Mouse (Mus musculus) neutrophil, adult 5-6 weeks (primary cell): Measurements from ENCODE around the gene Zfp286. TPM values are rescaled to one million over a fixed set of nuclear protein-coding genes. Genes with fewer than 3 reads are reported as not detected.

Source experiments
- ATAC-seq: fragments of 151-379, 151-347 bp; 2 replicates; pipeline ENCODE4 v1.8.0; 2017; ENCODE audit warnings: mild to moderate bottlenecking, moderate TSS enrichment; ENCODE audit not compliant: insufficient number of reproducible peaks, poor library complexity, low FRiP score, severe bottlenecking; ENCODE audit errors: extremely low read depth
- total RNA-seq: library from RNA; stranded (forward); fragments of 200-1000 nt; gene quantifications from 2 replicates; pipeline ENCODE4 v1.2.3, GENCODE M21; 2017

Zfp286 gene
- 0.81 and 2.9 TPM in 2 replicates for total RNA-seq

DNA sequence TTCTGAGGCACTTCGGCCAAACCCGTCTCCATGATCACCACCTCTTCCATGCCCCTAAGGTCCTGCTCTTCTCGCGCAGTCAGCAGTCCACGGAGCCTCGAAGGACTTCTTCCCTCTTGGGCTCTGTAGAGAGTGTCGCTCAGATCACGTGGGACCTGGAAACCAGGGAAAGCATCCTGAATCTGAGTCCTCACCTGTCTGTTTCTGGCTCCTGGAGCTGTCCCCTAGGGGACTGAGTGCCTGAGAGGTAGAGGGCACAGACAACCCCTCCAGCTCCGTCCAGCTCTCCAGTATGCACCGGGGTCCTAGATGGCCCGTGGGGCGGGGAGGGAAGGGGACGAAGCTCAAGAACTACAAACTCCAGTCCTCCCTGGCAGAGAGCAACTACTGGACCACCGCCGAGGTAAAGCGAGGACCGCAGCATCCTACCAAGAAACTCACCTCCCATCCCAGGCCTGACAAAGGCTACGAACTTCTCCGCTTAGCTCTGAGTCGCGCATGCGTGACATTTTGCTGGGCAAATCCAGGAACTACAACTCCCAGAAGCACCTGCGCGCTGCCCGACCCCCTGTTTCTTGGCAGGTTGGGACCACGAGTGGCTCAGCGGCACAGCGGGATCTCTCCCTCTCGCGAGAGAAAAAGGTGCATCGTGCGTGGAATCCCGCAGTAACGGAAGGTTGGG, at the start of gene Zfp286:
Gene Zfp286 (minus strand): TSS at position 528 of the 682 bp plus-strand sequence.
- ATAC-seq, result peak; percentile 67; the same call in 1 of the 2 replicates

DNA sequence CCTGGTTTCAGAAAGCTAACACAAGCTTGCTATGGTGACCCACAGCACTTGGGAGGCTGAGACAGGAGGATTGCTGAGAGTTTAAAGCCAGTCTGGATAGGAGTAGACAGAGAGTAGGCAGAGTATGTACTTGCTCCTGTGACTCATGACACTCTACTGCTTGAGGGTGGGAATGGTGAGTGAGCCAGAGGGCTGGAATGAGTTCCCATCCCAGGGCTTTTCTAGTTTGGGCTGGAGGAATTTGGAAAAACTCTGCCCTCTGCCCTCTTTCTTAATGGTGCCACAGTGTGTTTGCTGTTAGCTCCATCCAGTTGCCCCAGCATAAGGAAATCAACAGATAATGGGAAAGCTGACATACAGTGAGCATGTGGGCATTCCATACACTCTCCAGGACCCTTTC, 42.6 kb upstream of the Zfp286 start:
- ATAC-seq, result no peak

DNA sequence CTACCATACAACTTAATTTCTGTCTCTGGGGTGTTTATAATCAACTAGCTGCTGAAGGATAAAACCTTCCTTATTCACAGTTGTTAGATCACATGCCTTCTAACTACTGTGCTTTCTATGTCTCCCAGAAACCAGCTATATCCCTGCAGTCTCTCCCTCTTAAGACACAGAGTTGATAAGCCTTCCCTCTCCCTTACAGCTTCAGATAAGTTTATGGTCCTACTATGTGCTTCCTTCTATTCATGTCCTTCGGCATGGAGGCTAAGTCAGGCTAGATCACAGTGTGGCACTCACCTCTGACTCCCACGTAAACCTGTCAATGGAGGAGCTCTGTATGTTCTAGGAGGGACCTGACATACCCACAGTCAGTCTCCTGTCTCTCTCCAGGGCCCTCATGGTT, 41.1 kb upstream of the Zfp286 start:
- ATAC-seq, result no peak

DNA sequence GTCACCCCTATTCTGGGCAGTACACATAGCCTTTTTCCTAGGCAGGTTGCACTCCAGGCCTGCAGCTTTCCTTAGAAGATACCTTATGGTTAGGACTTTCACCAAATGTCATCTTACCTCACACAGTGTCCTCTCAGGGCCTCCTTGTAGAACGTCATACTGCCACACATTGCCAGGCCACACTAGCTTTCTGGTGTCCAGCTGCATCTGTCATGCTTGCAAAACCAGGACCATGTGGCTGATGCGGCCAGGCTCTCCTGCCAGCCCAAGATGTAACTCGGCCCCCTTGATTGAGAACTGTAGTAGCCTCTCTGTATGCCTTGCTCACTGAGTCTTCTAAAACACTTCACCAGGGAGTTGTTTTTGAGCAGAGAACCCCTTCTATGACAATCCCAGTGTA, 38.6 kb upstream of the Zfp286 start:
- no peak for ATAC-seq

DNA sequence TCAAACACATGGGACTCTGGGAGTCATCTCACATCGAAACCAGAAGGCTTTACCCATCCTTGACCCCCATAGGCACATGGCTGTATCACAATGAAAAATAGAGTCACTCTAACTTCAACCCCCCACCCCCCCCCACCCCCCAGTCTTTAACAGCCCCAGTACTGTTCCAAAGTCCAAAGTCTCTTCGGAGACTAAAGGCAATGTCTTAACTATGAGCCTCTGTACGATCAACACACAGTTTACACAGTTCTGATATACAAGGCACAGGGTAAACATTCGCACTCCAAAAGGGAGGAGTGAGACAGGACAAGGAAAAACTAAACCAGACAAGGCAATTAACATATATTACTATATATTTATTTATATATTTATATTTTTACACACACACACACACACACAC, 37.9 kb upstream of the Zfp286 start:
- no peak for ATAC-seq

DNA sequence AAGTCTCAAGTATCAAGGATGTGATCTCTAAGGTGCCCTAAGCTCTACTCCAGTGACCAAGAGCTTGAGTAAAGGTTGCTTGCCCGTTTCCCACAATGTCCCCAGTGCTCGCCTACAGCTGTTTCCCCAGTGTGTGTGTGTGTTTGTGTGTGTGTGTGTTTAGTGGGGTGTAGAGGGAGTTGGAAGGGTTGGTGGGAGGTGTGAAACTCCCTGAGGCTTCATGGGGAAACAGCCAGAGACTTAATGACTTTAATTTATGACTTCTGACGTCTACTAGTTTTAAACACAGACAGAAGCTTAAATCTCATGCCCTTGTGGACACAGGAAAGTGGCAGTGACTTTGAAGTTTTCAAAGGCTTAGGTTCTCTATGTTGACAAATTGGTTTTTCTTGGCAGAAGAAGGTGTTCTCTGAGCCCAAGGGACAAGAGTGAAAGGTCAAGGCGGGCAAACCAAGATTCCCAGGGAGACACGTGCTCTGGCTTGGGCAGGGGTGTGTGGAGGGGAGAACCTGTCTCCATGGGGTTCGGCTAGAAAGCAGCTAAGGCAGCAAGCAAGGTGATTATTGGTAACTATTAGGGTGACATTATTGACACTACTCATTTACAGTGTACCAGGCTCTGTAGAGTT, 37.0 kb upstream of the Zfp286 start:
- no peak for ATAC-seq

DNA sequence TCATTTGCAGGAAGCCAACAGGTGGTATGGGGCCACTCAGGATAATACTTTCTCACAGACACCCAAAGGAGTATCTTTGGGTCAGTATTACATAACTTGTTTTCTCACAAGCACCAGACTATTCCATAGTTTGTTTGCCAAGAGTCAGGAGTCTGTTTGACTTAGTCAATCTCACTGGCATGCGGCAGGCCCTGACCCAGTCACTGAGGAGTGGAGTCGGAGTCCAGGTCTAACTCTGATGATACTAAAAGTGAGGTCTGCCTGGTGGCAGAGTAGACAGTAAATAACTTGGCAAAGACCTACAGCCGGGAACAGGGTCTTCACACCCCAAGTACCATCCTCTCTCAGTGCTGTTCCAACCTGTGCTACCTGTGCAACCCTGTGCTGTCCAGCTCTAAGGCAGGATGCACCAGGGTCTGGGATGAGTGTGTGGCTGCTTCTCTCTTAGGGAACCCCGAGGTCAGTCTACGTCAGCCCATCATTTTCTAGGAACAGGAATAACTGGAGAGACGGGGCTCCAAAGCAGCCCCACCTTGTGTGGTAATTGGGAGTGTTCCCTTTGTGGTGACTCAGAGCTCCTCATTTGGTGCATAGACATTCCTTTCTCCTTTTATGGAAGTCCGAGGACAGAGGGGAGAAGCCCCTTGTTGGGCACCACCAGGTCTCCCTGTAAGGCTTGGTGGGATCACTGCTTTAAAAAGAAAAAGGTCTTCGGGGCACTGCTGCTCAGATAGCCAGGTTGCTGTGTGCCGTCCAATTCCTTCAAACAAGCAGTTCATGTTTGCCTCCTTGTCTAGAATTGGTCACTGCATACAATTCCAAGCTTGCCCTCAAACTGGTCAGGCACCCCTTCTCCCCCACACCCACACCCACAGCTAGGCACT, 36.2 kb upstream of the Zfp286 start:
- no peak for ATAC-seq

DNA sequence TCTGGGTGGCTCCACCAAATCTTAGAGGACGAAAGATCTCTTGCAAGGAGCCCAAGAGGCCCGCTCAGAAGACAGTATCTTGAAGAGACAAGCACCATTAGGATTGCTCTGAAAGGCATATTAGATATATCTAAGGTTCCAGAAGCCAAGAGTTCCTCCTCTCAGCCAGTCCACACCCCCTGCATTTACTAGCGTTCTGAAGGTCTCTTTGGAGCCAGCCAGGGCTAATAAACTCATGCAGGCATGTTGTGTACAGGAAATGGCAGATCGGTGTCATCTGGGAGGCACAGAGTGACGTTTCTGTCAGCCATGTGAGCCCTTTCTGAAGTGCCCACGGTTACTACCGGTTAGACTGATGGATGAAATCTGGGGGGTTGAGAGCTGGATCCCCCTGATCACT, 34.9 kb upstream of the Zfp286 start:
- no peak for ATAC-seq

DNA sequence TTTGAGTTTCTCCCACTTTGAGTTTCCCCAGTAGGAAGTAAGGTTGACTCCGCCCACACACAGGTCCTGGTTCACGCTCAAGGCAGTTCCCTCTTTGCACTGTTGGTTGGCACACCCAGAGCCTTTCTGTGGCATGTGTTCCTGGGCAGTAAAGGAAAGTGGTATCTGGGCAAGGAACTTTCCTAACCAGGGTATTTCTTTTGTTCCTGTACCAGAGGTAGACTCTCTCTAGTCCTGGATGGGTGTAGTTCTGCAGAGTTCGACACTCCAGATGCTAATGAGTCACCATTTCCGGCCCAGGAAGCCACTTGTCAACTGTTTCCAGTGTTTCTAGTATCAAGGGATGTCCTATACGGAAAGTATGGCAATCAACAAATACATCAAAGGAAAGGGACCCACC, 32.6 kb upstream of the Zfp286 start:
- peak; percentile 33; the same call in 1 of the 2 replicates for ATAC-seq

DNA sequence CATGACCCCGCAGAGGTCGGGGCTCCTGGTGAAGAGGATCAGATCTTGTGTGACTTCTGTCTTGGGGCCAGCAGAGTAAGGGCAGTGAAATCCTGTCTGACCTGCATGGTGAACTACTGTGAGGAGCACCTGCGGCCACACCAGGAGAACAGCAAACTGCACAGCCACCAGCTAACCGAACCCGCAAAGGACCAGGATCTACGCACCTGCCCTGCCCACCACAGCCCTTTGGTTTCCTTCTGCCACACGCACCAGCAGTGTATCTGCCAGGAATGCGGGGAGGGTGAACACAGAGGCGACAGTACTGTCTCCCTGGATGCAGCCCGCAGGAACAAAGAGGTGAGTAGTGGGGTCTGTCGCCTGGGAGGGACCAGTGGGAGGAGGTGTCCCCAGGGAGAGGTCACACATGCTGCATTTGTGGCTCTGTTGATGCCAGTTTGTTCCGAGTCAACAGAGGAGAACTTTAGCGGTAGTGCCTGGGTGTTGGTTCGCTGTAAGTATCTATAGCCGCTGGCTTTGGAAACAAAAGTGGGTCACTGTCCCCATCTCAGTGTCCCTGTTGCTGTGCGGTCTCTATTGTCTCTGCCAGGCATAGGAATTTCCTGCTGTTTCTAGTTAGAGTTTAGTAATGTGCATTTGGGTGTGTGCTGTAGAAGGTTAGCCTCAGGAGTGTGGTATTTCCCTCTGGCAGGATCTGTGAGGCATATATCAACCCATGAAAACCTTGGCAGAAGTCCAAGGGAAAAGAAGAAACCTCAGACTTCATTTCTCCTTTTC, 31.6 kb upstream of the Zfp286 start:
- peak; percentile 24; the same call in 1 of the 2 replicates for ATAC-seq

DNA sequence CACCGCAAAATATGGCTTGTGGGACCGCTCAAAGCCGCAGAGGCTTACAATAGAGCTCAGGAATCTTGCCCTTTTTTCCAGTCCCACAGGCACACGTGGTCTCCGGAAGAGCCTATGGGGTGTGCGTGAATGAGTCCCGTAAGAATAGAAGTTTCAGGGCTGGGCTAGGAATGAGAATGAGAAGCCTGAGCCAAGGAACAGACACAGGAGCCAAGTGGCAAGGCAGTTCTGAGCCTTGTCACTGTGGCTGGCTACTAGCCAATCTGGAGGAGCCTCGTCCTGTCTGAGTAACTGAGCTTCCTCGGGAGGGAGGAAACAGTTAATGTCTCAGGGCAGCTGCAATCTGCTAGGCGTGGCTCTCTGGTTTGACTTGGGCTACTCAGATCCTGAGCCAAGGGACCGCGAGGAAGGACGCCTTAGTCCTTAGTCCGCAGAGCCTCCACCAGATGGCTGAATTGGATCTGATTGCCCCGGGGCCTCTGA, 30.8 kb upstream of the Zfp286 start, which contains the start of gene Trim16:
Gene Trim16 (plus strand): TSS at position 173 of the 483 bp plus-strand sequence.
- ATAC-seq, result peak; percentile 52

DNA sequence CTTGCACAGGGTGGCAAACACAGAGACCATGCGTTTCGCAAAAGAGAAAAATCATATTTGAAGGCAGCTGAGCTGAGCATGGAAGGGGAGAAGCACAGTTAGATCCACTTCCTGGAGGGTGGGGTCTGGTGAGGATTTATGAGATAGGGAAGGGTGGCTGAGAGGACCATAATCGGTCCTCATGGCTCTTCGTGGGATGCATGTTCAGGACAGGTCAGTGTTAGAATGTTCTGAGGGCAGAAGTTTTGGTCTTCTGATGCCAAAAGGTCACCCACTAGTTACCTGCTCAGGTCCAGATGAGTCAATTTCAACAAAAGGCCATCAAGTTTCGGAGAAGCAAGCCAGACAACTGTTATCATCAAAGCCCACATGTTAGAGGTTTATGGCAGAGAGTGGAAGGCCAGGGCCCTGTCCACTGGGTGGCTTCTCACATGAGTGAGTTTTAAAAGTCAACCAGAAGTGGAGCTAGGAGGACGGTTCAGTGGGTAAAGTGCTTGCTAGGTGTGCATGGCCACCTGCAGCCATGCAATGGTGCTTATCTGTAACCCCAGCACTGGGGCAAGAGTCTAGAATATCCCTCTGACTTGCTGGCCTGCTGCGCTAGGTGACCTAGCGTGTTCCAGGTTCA, 29.9 kb upstream of the Zfp286 start:
- ATAC-seq, result no peak

DNA sequence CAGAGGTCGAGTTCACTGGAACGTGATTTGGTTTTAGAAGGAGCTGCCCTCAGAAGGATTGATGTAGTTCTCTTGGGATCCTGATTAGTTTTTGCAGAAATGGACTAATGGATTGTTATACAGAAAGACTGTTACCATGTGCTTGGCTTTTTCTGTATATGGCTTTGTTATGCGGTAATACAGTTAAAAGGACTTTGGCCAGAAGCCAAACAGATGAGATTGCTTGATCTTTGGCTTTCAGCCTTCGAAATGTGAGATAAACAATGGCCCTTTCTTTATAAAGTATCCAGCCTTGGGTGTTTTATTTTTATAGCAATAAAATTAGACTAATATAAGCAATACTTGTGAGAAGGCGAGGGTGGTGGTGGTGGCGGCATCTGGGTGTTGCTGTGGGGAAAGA, 27.3 kb upstream of the Zfp286 start:
- ATAC-seq, result no peak

DNA sequence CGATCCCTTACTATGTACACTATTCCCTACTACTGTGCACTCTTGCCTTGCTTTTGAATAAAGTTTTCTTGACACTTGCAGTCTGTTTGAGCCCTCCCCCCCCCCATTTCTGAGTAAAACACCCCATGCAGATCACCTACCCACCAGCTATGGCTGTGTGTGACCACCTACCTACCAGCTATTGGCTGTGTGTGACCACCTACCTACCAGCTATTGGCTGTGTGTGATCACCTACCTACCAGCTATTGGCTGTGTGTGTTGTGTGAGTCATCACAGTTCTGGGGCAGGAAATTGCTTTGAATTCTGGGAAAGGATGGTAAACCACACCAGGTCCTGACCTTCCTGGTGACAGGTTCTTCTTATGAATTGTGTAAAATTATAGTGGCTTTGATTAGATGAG, 26.2 kb upstream of the Zfp286 start:
- no peak for ATAC-seq

DNA sequence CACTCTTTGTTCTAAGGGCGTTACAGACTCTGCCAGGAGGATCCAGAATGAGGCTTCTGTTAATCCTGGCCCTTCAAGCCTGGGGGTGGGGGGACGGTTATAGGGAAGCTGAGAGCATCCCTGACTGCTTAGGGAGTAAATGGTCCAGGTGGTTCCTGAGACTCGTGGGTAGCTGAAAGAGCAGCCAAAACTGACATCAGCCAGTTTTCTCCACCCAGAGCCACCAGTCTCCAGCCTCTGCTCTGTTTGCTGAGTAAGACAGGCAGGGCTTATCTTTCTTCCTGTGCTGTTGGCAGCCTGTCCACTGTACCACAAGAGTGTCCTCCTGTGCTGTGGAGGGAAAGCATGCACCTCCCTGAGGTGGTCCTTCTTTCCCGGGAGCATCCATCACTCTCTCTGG, 25.4 kb upstream of the Zfp286 start:
- no peak for ATAC-seq

DNA sequence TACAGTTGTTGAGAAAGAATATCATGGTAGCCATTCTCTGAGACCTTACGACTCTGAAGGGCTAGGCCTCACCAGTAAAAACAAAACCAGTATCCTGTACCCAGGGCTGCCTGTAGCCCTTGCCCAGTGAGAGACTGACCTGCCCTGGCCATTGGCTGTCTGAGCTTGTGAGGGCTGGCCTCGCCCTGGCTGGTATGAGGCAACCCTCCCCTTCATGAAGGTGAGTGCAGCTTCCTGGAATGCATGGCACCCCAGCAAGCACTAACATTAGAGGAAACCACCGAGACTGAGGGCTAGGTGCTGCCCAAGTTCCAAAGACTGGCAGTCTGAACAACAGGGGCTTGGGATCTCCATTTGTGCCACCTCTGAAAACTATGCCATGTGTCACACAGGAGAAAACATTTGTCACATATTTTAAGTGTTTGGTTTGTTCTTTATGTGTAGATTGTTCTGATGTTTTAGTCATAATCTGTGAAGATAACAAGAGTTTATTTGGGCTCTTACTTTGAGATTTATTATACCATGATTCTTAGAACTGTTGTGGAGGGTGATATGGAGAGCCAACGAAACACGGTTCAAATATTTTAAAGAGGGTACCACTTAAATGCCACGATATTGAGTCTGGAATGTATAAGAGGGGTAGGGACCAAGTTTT, 24.8 kb upstream of the Zfp286 start:
- no peak for ATAC-seq

DNA sequence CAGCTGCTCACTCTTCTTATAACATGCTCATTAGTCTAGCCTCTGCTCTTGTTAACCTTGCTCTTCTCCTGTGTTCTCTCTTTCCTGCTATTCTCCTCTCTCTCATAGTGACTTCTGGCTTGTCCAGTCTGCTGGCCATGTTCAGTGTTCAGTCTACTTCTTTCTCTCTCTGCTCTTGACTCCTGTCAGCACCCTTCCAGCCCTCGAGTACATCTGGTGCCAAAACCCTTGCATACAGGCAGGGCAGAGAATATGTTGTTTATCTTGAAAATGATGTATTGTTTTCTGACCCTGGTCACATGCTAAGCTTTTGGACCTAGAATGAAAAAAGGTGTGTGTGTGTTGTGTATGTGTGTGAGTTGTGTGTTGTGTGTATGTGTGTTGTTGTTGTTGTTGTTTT, 24.2 kb upstream of the Zfp286 start:
- no peak for ATAC-seq

DNA sequence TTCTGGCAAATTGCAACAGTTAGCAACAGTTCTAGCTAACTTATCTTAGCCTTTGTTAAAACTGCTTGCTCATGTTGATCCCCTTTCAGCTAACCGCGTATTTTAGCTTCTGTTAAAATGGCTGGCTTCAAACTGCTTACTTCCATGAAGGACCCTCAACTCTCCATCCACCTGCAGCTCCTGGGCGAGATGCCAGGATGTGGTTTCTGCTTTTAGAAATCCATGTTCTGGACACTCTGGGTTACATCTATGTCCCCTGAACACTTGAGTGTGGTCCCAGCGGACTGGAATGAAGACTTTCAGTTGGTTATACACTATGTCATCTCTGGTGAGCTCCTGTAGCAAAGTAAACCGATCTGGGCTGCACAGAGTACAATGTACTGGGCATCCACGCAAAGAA, 23.0 kb upstream of the Zfp286 start:
- no peak for ATAC-seq
